7 mouse cellular contexts compared by ENCODE assay signal in genomic region chr13:114817751-114818360, GRCm38 (mm10). TPM values are rescaled to one million over a fixed set of nuclear protein-coding genes. Genes with fewer than 3 reads are reported as not detected.
DNase-seq lines count a peak whose midpoint lies in the region; ATAC-seq and TF ChIP-seq lines count a peak whose summit lies in the region.

Gene Mocs2 (plus strand): TSS chr13:114818236.

- peaks cover 3% of the 10 kb centered on the region; the same call in 1 of the 2 replicates for H3K36me3 ChIP-seq in embryonic facial prominence, embryonic 12.5 days
- H3K36me3 ChIP-seq in kidney, adult 2 months (ENCODE audit: control insufficient read depth, insufficient read depth, low read length) = no peaks in the 10 kb centered on the region; the same call in 1 of the 2 replicates
- peaks cover 12% of the 10 kb centered on the region; the same call in 1 of the 2 replicates for H3K36me3 ChIP-seq in limb, embryonic 12.5 days
- no peaks in the 10 kb centered on the region for H3K36me3 ChIP-seq in midbrain, embryonic 15.5 days (replicated peaks)
- H3K36me3 ChIP-seq in spleen, adult 2 months (ENCODE audit: control insufficient read depth, insufficient read depth, low read length) = peaks cover 6% of the 10 kb centered on the region; the same call in 1 of the 2 replicates

- H3K9ac ChIP-seq in embryonic facial prominence, embryonic 12.5 days = peak within 1 kb of the TSS; percentile 64
- peak within 1 kb of the TSS; percentile 58 for H3K9ac ChIP-seq in limb, embryonic 12.5 days (replicated peaks)
- H3K9ac ChIP-seq in midbrain, embryonic 15.5 days = peak within 1 kb of the TSS; percentile 51

- no peak within 1 kb of the TSS for H3K27ac ChIP-seq in embryonic facial prominence, embryonic 12.5 days
- peak within 1 kb of the TSS; percentile 96 for H3K27ac ChIP-seq in kidney, adult 2 months (ENCODE audit: insufficient read depth, low read depth, low read length)
- no peak within 1 kb of the TSS for H3K27ac ChIP-seq in limb, embryonic 12.5 days
- H3K27ac ChIP-seq in midbrain, embryonic 15.5 days = no peak within 1 kb of the TSS
- H3K27ac ChIP-seq in spleen, adult 2 months (ENCODE audit: insufficient read depth, low read length) = peak within 1 kb of the TSS; percentile 8; the same call in 1 of the 2 replicates

- WGBS in embryonic facial prominence, embryonic 12.5 days = 2% methylated on average over 39 of the region's 39 CpGs
- under 1% methylated on average over 39 of the region's 39 CpGs for WGBS in kidney, adult 2 months
- under 1% methylated on average over 39 of the region's 39 CpGs for WGBS in limb, embryonic 12.5 days
- 1% methylated on average over 39 of the region's 39 CpGs for WGBS in midbrain, embryonic 15.5 days
- WGBS in spleen, adult 2 months = under 1% methylated on average over 39 of the region's 39 CpGs

- peak; percentile 96 for ATAC-seq in embryonic facial prominence, embryonic 12.5 days (ENCODE audit: insufficient number of reproducible peaks, insufficient read depth, low FRiP score, low TSS enrichment)
- ATAC-seq in limb, embryonic 12.5 days (ENCODE audit: insufficient number of reproducible peaks, insufficient read depth, low FRiP score, low TSS enrichment, low read depth) = peak; percentile 98
- ATAC-seq in midbrain, embryonic 15.5 days (replicated peaks) = peak; percentile 99

- H3K4me3 ChIP-seq in embryonic facial prominence, embryonic 12.5 days = peak within 1 kb of the TSS; percentile 64
- peak within 1 kb of the TSS; percentile 90 for H3K4me3 ChIP-seq in kidney, adult 2 months (ENCODE audit: insufficient read depth, low read depth, low read length)
- peak within 1 kb of the TSS; percentile 66 for H3K4me3 ChIP-seq in limb, embryonic 12.5 days (replicated peaks)
- peak within 1 kb of the TSS; percentile 65 for H3K4me3 ChIP-seq in midbrain, embryonic 15.5 days
- peak within 1 kb of the TSS; percentile 91 for H3K4me3 ChIP-seq in spleen, adult 2 months (ENCODE audit: extremely low read depth, insufficient read depth, insufficient read length)

- TF ChIP-seq POLR2A in kidney, adult 2 months (IDR thresholded peaks at IDR 0.05; ENCODE audit: low read depth, low read length) = peak; percentile 37
- peak; percentile 25 for TF ChIP-seq POLR2A in spleen, adult 2 months (IDR thresholded peaks at IDR 0.05; ENCODE audit: low read depth, low read length)

- H3K9me3 ChIP-seq in embryonic facial prominence, embryonic 12.5 days = no peaks in the 10 kb centered on the region
- no peaks in the 10 kb centered on the region for H3K9me3 ChIP-seq in limb, embryonic 12.5 days
- no peaks in the 10 kb centered on the region for H3K9me3 ChIP-seq in midbrain, embryonic 15.5 days

- DNase-seq in adrenal gland, postnatal 25 days = peak; percentile 97
- DNase-seq in heart, adult 18-20 months = peak; percentile 95 to 97
- DNase-seq in kidney, adult 2 months = peak; percentile 96
- DNase-seq in spleen, adult 2 months (ENCODE audit: low read depth in 1 of 2, low spot score in 2 of 2) = peak; percentile 80 to 94

- H3K4me1 ChIP-seq in embryonic facial prominence, embryonic 12.5 days = no peaks in the 10 kb centered on the region
- H3K4me1 ChIP-seq in kidney, adult 2 months (ENCODE audit: control insufficient read depth, insufficient read depth, low read length) = no peaks in the 10 kb centered on the region; the same call in 1 of the 2 replicates
- H3K4me1 ChIP-seq in limb, embryonic 12.5 days (replicated peaks) = peaks cover 8% of the 10 kb centered on the region
- H3K4me1 ChIP-seq in midbrain, embryonic 15.5 days = peaks cover 16% of the 10 kb centered on the region
- H3K4me1 ChIP-seq in spleen, adult 2 months (ENCODE audit: control insufficient read depth, insufficient read depth, insufficient read length) = no peaks in the 10 kb centered on the region; the same call in 1 of the 2 replicates

- 0 out of 2 replicates have a peak, but pooled peaks have one; percentile 6 for TF ChIP-seq CTCF in kidney, adult 2 months (conservative IDR thresholded peaks at IDR 0.05; ENCODE audit: insufficient read depth, insufficient read length, low read depth, low read length)
- TF ChIP-seq CTCF in spleen, adult 2 months (IDR thresholded peaks at IDR 0.05; ENCODE audit: extremely low read depth, insufficient read depth, insufficient read length, insufficient replicate concordance) = no peak

- peak within 1 kb of the TSS; percentile 64 for H3K4me2 ChIP-seq in embryonic facial prominence, embryonic 12.5 days (replicated peaks)
- H3K4me2 ChIP-seq in limb, embryonic 12.5 days = peak within 1 kb of the TSS; percentile 80
- H3K4me2 ChIP-seq in midbrain, embryonic 15.5 days = peak within 1 kb of the TSS; percentile 96

- H3K27me3 ChIP-seq in embryonic facial prominence, embryonic 12.5 days = no peaks in the 10 kb centered on the region
- no peaks in the 10 kb centered on the region for H3K27me3 ChIP-seq in kidney, adult 2 months (replicated peaks; ENCODE audit: control insufficient read depth, insufficient read depth, low read length)
- H3K27me3 ChIP-seq in limb, embryonic 12.5 days = no peaks in the 10 kb centered on the region
- 0 out of 2 replicates have a peak, but pooled peaks cover 2% of the 10 kb centered on the region for H3K27me3 ChIP-seq in midbrain, embryonic 15.5 days (replicated peaks)
- H3K27me3 ChIP-seq in spleen, adult 2 months (ENCODE audit: control insufficient read depth, insufficient read depth, low read length) = no peaks in the 10 kb centered on the region

RNA-seq across cellular contexts. Expression of gene Mocs2, which starts in this region (rescaled TPM):
- total RNA-seq in adrenal gland, postnatal 25 days (2021) = 183 and 187 TPM in 2 replicates
- polyA plus RNA-seq in embryonic facial prominence, embryonic 12.5 days (2016; fragmentation: Nextera tagmentation; extraction: Ambion mirVana) = 89.5 and 90.5 TPM in 2 replicates
- 10 to 100 TPM; 33.1 to 35.5 TPM for total RNA-seq in heart, adult 18-20 months (2021)
- 37.8 and 53.4 TPM in 2 replicates for polyA plus RNA-seq in kidney, adult 2 months (2012; rRNA removed)
- 84.1 and 87.2 TPM in 2 replicates for polyA plus RNA-seq in limb, embryonic 12.5 days (2016; fragmentation: Nextera tagmentation; extraction: Ambion mirVana)
- polyA plus RNA-seq in midbrain, embryonic 15.5 days (2015; fragmentation: Nextera tagmentation; extraction: Ambion mirVana) = 108 and 117 TPM in 2 replicates
- polyA plus RNA-seq in spleen, adult 2 months (2012; rRNA removed) = 3.1 and 6.2 TPM in 2 replicates

Comparison
In these comparisons a context has a peak if more than half of its experiments do, and no peak if none do; other contexts are left out.
1. H3K27ac ChIP-seq: peak in kidney, adult 2 months (single experiment) and spleen, adult 2 months (single experiment); none in embryonic facial prominence, embryonic 12.5 days (single experiment), limb, embryonic 12.5 days (single experiment) and midbrain, embryonic 15.5 days (single experiment).
2. Peak in every context shown above with its lines, with median percentiles within 50 percentile points of each other: DNase-seq, ATAC-seq, H3K4me2 ChIP-seq, H3K4me3 ChIP-seq and H3K9ac ChIP-seq.